Mouse (Mus musculus) lung, embryonic 14.5 days (tissue): ENCODE measurements around the gene Abl1. TPM values are rescaled to one million over a fixed set of nuclear protein-coding genes. Genes with fewer than 3 reads are reported as not detected.
A peak's percentile ranks its signal among the peaks of the same experiment; 100 is the strongest.

ENCODE experiments used
- ATAC-seq: fragments of 200-750 bp; cut with Nextera tagmentation; 2 replicates; pipeline ENCODE4 v1.8.0; 2017; ENCODE audit warnings: mild to moderate bottlenecking, moderate TSS enrichment, moderate library complexity; ENCODE audit not compliant: insufficient read depth
- DNase-seq: peaks from one replicate; pipeline ENCODE4 v3.0.0-alpha.2; 2015
- H3K27ac ChIP-seq: fragments of 300-500 bp; sonication (generic); 2 replicates; pipeline ENCODE4 v1.5.1; 2014; ENCODE audit warnings: low read depth, mild to moderate bottlenecking, moderate library complexity
- H3K27me3 ChIP-seq: fragments of 300-500 bp; sonication (generic); 2 replicates; pipeline ENCODE4 v1.6.1; 2014; ENCODE audit warnings: low read length, control low read depth; ENCODE audit not compliant: insufficient read depth
- H3K36me3 ChIP-seq: fragments of 300-500 bp; sonication (generic); 2 replicates; pipeline ENCODE4 v1.6.1; 2014; ENCODE audit warnings: control low read depth; ENCODE audit not compliant: insufficient read depth
- H3K4me1 ChIP-seq: fragments of 300-500 bp; sonication (generic); 2 replicates; pipeline ENCODE4 v1.6.1; 2014; ENCODE audit warnings: antibody characterized with exemption, control low read depth; ENCODE audit not compliant: insufficient read depth
- H3K4me2 ChIP-seq: fragments of 300-500 bp; sonication (generic); 2 replicates; pipeline ENCODE4 v1.6.1; 2014; ENCODE audit warnings: mild to moderate bottlenecking
- H3K4me3 ChIP-seq: fragments of 300-500 bp; sonication (generic); 2 replicates; pipeline ENCODE4 v1.5.1; 2014; ENCODE audit warnings: low read depth, low read length
- H3K9ac ChIP-seq: fragments of 300-500 bp; sonication (generic); 2 replicates; pipeline ENCODE4 v1.6.1; 2014
- H3K9me3 ChIP-seq: fragments of 300-500 bp; sonication (generic); 2 replicates; pipeline ENCODE4 v1.6.1; 2016; ENCODE audit warnings: low read depth, low read length, control low read depth
- CTCF ChIP-seq: IDR thresholded peaks from 2 replicates; pipeline ENCODE4 v1.5.1; 2016; ENCODE audit warnings: antibody characterized with exemption, low read depth
- WGBS: fragments of 180-500 bp; shearing (Covaris S2); extraction: QIAGEN DNeasy Blood & Tissue Kit; methylation state at CpG from one replicate; pipeline ENCODE4 v1.1.7; 2014; 5-methylcytosine and 5-hydroxymethylcytosine counted together
- polyA plus RNA-seq: library from polyadenylated mRNA; unstranded; fragments of >200 nt; fragmentation: Nextera tagmentation; extraction: Ambion mirVana; gene quantifications from 2 replicates; pipeline ENCODE4 v1.2.1, GENCODE M21; 2014

The Abl1 gene
- polyA plus RNA-seq, 1 experiment from 2014 or later: 54.4 TPM

GRCm38 (mm10) chr2:31823933-31824730, 136.0 kb downstream of the Abl1 start:
- Histone ChIP-seq H3K27ac (no peak overlapping the region), H3K4me1 (peaks cover 2% of the 10 kb centered on the region; the same call in 1 of the 2 replicates), H3K27me3 (peaks cover 18% of the 10 kb centered on the region), H3K9me3 (no peaks in the 10 kb centered on the region), H3K4me3 (no peak overlapping the region), H3K9ac (no peak overlapping the region), H3K36me3 (no peaks in the 10 kb centered on the region), H3K4me2 (no peak overlapping the region)
- no peak for ATAC-seq
- 76% methylated on average over 12 of the region's 15 CpGs for WGBS
- DNase-seq: peak; percentile 39
- peak; percentile 63 for TF ChIP-seq CTCF

GRCm38 (mm10) chr2:31825469-31825911, 137.3 kb downstream of the Abl1 start:
- ATAC-seq (no peak), DNase-seq (peak; percentile 35)
- 67% methylated on average over 16 of the region's 16 CpGs for WGBS
- H3K4me1 ChIP-seq: peaks cover 2% of the 10 kb centered on the region; the same call in 1 of the 2 replicates
- peaks cover 18% of the 10 kb centered on the region for H3K27me3 ChIP-seq
- H3K9me3 ChIP-seq: no peaks in the 10 kb centered on the region
- H3K36me3 ChIP-seq: no peaks in the 10 kb centered on the region
- H3K4me2 ChIP-seq: no peak overlapping the region
- no peak overlapping the region for H3K4me3 ChIP-seq
- no peak for TF ChIP-seq CTCF
- no peak overlapping the region for H3K27ac ChIP-seq
- H3K9ac ChIP-seq: no peak overlapping the region

- 75% methylated on average over 14 of the region's 14 CpGs for WGBS
- Histone ChIP-seq H3K4me1 (peaks cover 2% of the 10 kb centered on the region; the same call in 1 of the 2 replicates), H3K27ac (no peak overlapping the region), H3K9me3 (no peaks in the 10 kb centered on the region), H3K4me2 (no peak overlapping the region), H3K36me3 (no peaks in the 10 kb centered on the region), H3K4me3 (no peak overlapping the region), H3K27me3 (peaks cover 18% of the 10 kb centered on the region), H3K9ac (no peak overlapping the region)
- DNase-seq (no peak), ATAC-seq (no peak)
- no peak for TF ChIP-seq CTCF
Measured at GRCm38 (mm10) chr2:31826094-31827085, 138.2 kb downstream of the Abl1 start.

GRCm38 (mm10) chr2:31827877-31828276, 139.7 kb downstream of the Abl1 start:
- peaks cover 10% of the 10 kb centered on the region for H3K27me3 ChIP-seq
- H3K9me3 ChIP-seq: no peaks in the 10 kb centered on the region
- WGBS: 34% methylated on average over 7 of the region's 7 CpGs
- no peak overlapping the region for H3K9ac ChIP-seq
- no peak overlapping the region for H3K4me2 ChIP-seq
- ATAC-seq: no peak
- no peak overlapping the region for H3K27ac ChIP-seq
- TF ChIP-seq CTCF: no peak
- no peaks in the 10 kb centered on the region for H3K36me3 ChIP-seq
- H3K4me1 ChIP-seq: peaks cover under 1% of the 10 kb centered on the region; the same call in 1 of the 2 replicates
- no peak overlapping the region for H3K4me3 ChIP-seq
- DNase-seq: peak; percentile 67

- no peak for ATAC-seq
- peaks cover 5% of the 10 kb centered on the region for H3K27me3 ChIP-seq
- DNase-seq: no peak
- TF ChIP-seq CTCF: no peak
- H3K9me3 ChIP-seq: no peaks in the 10 kb centered on the region
- no peak overlapping the region for H3K27ac ChIP-seq
- 23% methylated on average over 4 of the region's 4 CpGs for WGBS
- no peak overlapping the region for H3K4me2 ChIP-seq
- H3K9ac ChIP-seq: no peak overlapping the region
- no peaks in the 10 kb centered on the region for H3K36me3 ChIP-seq
- H3K4me3 ChIP-seq: no peak overlapping the region
- H3K4me1 ChIP-seq: no peaks in the 10 kb centered on the region; the same call in 1 of the 2 replicates
Measured at GRCm38 (mm10) chr2:31828311-31828825, 140.2 kb downstream of the Abl1 start.

GRCm38 (mm10) chr2:31836091-31836490, 147.9 kb downstream of the Abl1 start:
- no peak overlapping the region for H3K9ac ChIP-seq
- H3K36me3 ChIP-seq: no peaks in the 10 kb centered on the region
- H3K4me3 ChIP-seq: no peak overlapping the region
- no peak overlapping the region for H3K27ac ChIP-seq
- 60% methylated on average over 10 of the region's 10 CpGs for WGBS
- TF ChIP-seq CTCF: no peak
- no peak overlapping the region for H3K4me2 ChIP-seq
- no peaks in the 10 kb centered on the region for H3K4me1 ChIP-seq
- H3K9me3 ChIP-seq: no peaks in the 10 kb centered on the region
- no peak for DNase-seq
- H3K27me3 ChIP-seq: no peaks in the 10 kb centered on the region
- no peak for ATAC-seq
